Mouse (Mus musculus): ENCODE results near the gene Olfr657. TPM values are rescaled to one million over a fixed set of nuclear protein-coding genes. Genes with fewer than 3 reads are reported as not detected.

The Olfr657 gene
- polyA plus RNA-seq (2014; fragmentation: Nextera tagmentation; extraction: Ambion mirVana): not detected in 2 replicates

DNA sequence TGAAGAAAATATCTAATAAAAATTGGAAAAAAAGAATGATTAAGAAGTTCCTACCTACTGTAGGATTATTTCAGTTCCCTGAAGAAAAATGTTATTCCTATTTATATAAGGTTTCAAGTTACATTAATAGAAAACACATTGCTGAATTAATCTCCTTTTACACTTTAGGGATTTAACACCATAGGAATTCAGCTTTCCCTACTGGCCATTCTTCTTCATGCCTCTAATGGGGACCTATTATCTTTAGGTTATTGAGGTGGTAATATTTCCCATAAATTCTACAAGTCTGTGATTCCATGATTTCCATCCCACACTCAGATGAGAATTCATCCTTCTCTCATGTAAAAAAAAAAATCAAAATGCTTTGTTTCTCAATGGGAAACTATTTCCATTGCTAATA is at the start of gene Olfr657:
Gene Olfr657 (plus strand): TSS at position 301 of the 400 bp plus-strand sequence.
- Histone ChIP-seq H3K4me1 (replicated peaks; ENCODE audit: control insufficient read depth, insufficient read depth, low read length) (no peaks in the 10 kb centered on the region), H3K27ac (ENCODE audit: low read depth, low read length) (no peak within 1 kb of the TSS), H3K36me3 (ENCODE audit: control insufficient read depth, insufficient read depth, low read length) (no peaks in the 10 kb centered on the region), H3K9me3 (ENCODE audit: control insufficient read depth, low read length) (no peaks in the 10 kb centered on the region), H3K4me3 (ENCODE audit: low read depth, low read length) (no peak within 1 kb of the TSS), H3K4me2 (replicated peaks; ENCODE audit: low read depth, low read length) (no peak within 1 kb of the TSS), H3K27me3 (ENCODE audit: control insufficient read depth, insufficient read depth, low read length) (no peaks in the 10 kb centered on the region), H3K9ac (ENCODE audit: low read depth, low read length) (no peak within 1 kb of the TSS)
- DNase-seq (ENCODE audit: low spot score): no peak
- no peak for ATAC-seq (ENCODE audit: low FRiP score)

DNA sequence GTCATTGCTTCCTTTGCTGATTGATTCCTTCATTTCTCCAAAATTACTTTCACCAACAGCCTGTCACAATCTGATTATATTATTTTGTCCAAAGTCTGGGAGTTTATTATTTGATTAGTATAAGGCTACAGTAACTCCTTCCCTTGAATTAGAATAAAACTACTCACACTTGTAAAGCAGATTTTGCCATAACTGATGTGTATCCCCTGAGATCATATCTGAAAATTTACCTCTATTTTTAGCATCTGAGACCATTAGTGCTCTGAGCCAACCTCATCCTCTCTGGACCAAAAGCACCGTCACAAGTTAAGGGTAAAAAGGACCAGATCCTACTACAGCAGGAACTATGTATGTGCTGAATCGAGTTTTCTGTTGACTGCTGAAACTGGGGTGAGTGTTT is 47.6 kb upstream of the Olfr657 start, which contains the start of gene Olfr653:
Gene Olfr653 (plus strand): TSS at position 301 of the 400 bp plus-strand sequence.
- DNase-seq (ENCODE audit: low spot score) (no peak), ATAC-seq (ENCODE audit: low FRiP score) (no peak)
- Histone ChIP-seq H3K9ac (ENCODE audit: low read depth, low read length) (no peak within 1 kb of the TSS), H3K27ac (ENCODE audit: low read depth, low read length) (no peak within 1 kb of the TSS), H3K4me3 (ENCODE audit: low read depth, low read length) (no peak within 1 kb of the TSS), H3K4me2 (replicated peaks; ENCODE audit: low read depth, low read length) (no peak within 1 kb of the TSS), H3K36me3 (ENCODE audit: control insufficient read depth, insufficient read depth, low read length) (no peaks in the 10 kb centered on the region), H3K27me3 (ENCODE audit: control insufficient read depth, insufficient read depth, low read length) (no peaks in the 10 kb centered on the region), H3K4me1 (replicated peaks; ENCODE audit: control insufficient read depth, insufficient read depth, low read length) (no peaks in the 10 kb centered on the region), H3K9me3 (ENCODE audit: control insufficient read depth, low read length) (no peaks in the 10 kb centered on the region)
- WGBS: 80% methylated on average over 2 of the region's 2 CpGs

GRCm38 (mm10) chr7:104580846-104581245 is 43.7 kb upstream of the Olfr657 start:
- Histone ChIP-seq H3K27ac (ENCODE audit: low read depth, low read length) (no peak overlapping the region), H3K4me1 (replicated peaks; ENCODE audit: control insufficient read depth, insufficient read depth, low read length) (no peaks in the 10 kb centered on the region), H3K4me2 (replicated peaks; ENCODE audit: low read depth, low read length) (no peak overlapping the region), H3K9ac (ENCODE audit: low read depth, low read length) (no peak overlapping the region), H3K27me3 (ENCODE audit: control insufficient read depth, insufficient read depth, low read length) (no peaks in the 10 kb centered on the region), H3K9me3 (ENCODE audit: control insufficient read depth, low read length) (no peaks in the 10 kb centered on the region), H3K4me3 (ENCODE audit: low read depth, low read length) (no peak overlapping the region), H3K36me3 (ENCODE audit: control insufficient read depth, insufficient read depth, low read length) (no peaks in the 10 kb centered on the region)
- WGBS: 92% methylated on average over 4 of the region's 4 CpGs
- ATAC-seq (ENCODE audit: low FRiP score) (no peak), DNase-seq (ENCODE audit: low spot score) (no peak)

DNA sequence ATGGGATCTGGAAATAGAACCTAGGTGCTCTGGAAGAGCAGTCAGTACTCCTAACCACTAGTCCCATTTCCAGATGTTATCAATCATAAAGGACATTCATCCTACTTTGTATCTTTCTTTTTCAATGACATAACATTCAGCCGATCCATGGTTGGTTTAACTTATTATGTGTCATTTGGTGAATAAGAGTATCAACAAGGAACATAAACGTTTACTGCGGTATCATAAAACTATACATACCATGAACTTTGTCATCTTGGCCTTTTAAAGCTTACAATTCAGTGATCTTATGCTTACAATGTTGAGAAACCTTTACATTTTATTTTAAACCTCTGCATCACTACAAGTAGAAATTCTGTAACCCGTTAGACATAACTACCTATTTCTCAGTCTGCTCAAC is 43.2 kb upstream of the Olfr657 start:
- no peak for ATAC-seq (ENCODE audit: low FRiP score)
- Histone ChIP-seq H3K27me3 (ENCODE audit: control insufficient read depth, insufficient read depth, low read length) (no peaks in the 10 kb centered on the region), H3K36me3 (ENCODE audit: control insufficient read depth, insufficient read depth, low read length) (no peaks in the 10 kb centered on the region), H3K4me3 (ENCODE audit: low read depth, low read length) (no peak overlapping the region), H3K4me1 (replicated peaks; ENCODE audit: control insufficient read depth, insufficient read depth, low read length) (no peaks in the 10 kb centered on the region), H3K9ac (ENCODE audit: low read depth, low read length) (no peak overlapping the region), H3K27ac (ENCODE audit: low read depth, low read length) (no peak overlapping the region), H3K4me2 (replicated peaks; ENCODE audit: low read depth, low read length) (no peak overlapping the region), H3K9me3 (ENCODE audit: control insufficient read depth, low read length) (no peaks in the 10 kb centered on the region)
- WGBS: 93% methylated on average over 4 of the region's 4 CpGs
- DNase-seq (ENCODE audit: low spot score): no peak

- no peaks in the 10 kb centered on the region for H3K4me1 ChIP-seq (replicated peaks; ENCODE audit: control insufficient read depth, insufficient read depth, low read length)
- no peak within 1 kb of the TSS for H3K27ac ChIP-seq (ENCODE audit: low read depth, low read length)
- H3K4me3 ChIP-seq (ENCODE audit: low read depth, low read length): no peak within 1 kb of the TSS
- no peak for DNase-seq (ENCODE audit: low spot score)
- H3K36me3 ChIP-seq (ENCODE audit: control insufficient read depth, insufficient read depth, low read length): no peaks in the 10 kb centered on the region
- 92% methylated on average over 4 of the region's 4 CpGs for WGBS
- H3K9me3 ChIP-seq (ENCODE audit: control insufficient read depth, low read length): no peaks in the 10 kb centered on the region
- H3K4me2 ChIP-seq (replicated peaks; ENCODE audit: low read depth, low read length): no peak within 1 kb of the TSS
- ATAC-seq (ENCODE audit: low FRiP score): no peak
- no peaks in the 10 kb centered on the region for H3K27me3 ChIP-seq (ENCODE audit: control insufficient read depth, insufficient read depth, low read length)
- H3K9ac ChIP-seq (ENCODE audit: low read depth, low read length): no peak within 1 kb of the TSS
Observed at GRCm38 (mm10) chr7:104586725-104587124, 37.9 kb upstream of the Olfr657 start, which contains the start of gene Olfr654. Olfr654 (plus strand) TSS chr7:104587025.

- no peaks in the 10 kb centered on the region for H3K27me3 ChIP-seq (ENCODE audit: control insufficient read depth, insufficient read depth, low read length)
- no peak overlapping the region for H3K27ac ChIP-seq (ENCODE audit: low read depth, low read length)
- no peak for DNase-seq (ENCODE audit: low spot score)
- ATAC-seq (ENCODE audit: low FRiP score): no peak
- H3K4me2 ChIP-seq (replicated peaks; ENCODE audit: low read depth, low read length): no peak overlapping the region
- H3K36me3 ChIP-seq (ENCODE audit: control insufficient read depth, insufficient read depth, low read length): no peaks in the 10 kb centered on the region
- no peak overlapping the region for H3K4me3 ChIP-seq (ENCODE audit: low read depth, low read length)
- no peaks in the 10 kb centered on the region for H3K9me3 ChIP-seq (ENCODE audit: control insufficient read depth, low read length)
- 87% methylated on average over 5 of the region's 5 CpGs for WGBS
- no peak overlapping the region for H3K9ac ChIP-seq (ENCODE audit: low read depth, low read length)
- no peaks in the 10 kb centered on the region for H3K4me1 ChIP-seq (replicated peaks; ENCODE audit: control insufficient read depth, insufficient read depth, low read length)
Observed at GRCm38 (mm10) chr7:104588274-104588673, 36.3 kb upstream of the Olfr657 start.

DNA sequence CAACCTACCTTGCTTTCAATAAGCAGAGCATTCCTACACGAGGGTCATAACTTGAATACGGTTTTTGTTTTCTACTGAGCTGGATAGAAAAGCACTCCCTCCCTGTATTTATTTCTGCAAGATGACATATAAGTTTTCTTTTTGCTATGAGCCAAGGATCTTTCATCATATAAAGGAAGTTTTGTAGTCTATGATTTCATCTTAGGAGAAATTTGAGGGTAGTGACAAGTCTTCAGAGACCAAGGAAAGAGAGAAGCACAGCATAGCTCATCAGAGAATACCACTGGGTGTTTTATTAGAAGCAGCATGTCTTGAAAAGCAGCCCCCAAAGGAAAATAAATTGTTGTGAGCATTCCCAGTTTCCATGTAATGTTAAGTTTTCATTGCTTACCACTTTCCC is 22.9 kb upstream of the Olfr657 start, which contains the start of gene Olfr655:
Gene Olfr655 (minus strand): TSS at position 101 of the 400 bp plus-strand sequence.
- DNase-seq (ENCODE audit: low spot score) (no peak), ATAC-seq (ENCODE audit: low FRiP score) (no peak)
- 90% methylated on average over 2 of the region's 2 CpGs for WGBS
- no peaks in the 10 kb centered on the region for H3K36me3 ChIP-seq (ENCODE audit: control insufficient read depth, insufficient read depth, low read length)
- H3K4me2 ChIP-seq (replicated peaks; ENCODE audit: low read depth, low read length): no peak within 1 kb of the TSS
- H3K4me1 ChIP-seq (replicated peaks; ENCODE audit: control insufficient read depth, insufficient read depth, low read length): no peaks in the 10 kb centered on the region
- no peaks in the 10 kb centered on the region for H3K9me3 ChIP-seq (ENCODE audit: control insufficient read depth, low read length)
- H3K9ac ChIP-seq (ENCODE audit: low read depth, low read length): no peak within 1 kb of the TSS
- no peaks in the 10 kb centered on the region for H3K27me3 ChIP-seq (ENCODE audit: control insufficient read depth, insufficient read depth, low read length)
- H3K27ac ChIP-seq (ENCODE audit: low read depth, low read length): no peak within 1 kb of the TSS
- H3K4me3 ChIP-seq (ENCODE audit: low read depth, low read length): no peak within 1 kb of the TSS

GRCm38 (mm10) chr7:104603173-104603572 is 21.4 kb upstream of the Olfr657 start:
- no peak overlapping the region for H3K9ac ChIP-seq (ENCODE audit: low read depth, low read length)
- H3K27ac ChIP-seq (ENCODE audit: low read depth, low read length): no peak overlapping the region
- H3K4me3 ChIP-seq (ENCODE audit: low read depth, low read length): no peak overlapping the region
- no peaks in the 10 kb centered on the region for H3K9me3 ChIP-seq (ENCODE audit: control insufficient read depth, low read length)
- ATAC-seq (ENCODE audit: low FRiP score) (no peak; the same call in 1 of the 2 replicates), DNase-seq (ENCODE audit: low spot score) (peak; percentile 59)
- H3K4me1 ChIP-seq (replicated peaks; ENCODE audit: control insufficient read depth, insufficient read depth, low read length): no peaks in the 10 kb centered on the region
- H3K27me3 ChIP-seq (ENCODE audit: control insufficient read depth, insufficient read depth, low read length): no peaks in the 10 kb centered on the region
- WGBS: 4% methylated on average over 3 of the region's 3 CpGs
- H3K36me3 ChIP-seq (ENCODE audit: control insufficient read depth, insufficient read depth, low read length): no peaks in the 10 kb centered on the region
- no peak overlapping the region for H3K4me2 ChIP-seq (replicated peaks; ENCODE audit: low read depth, low read length)

DNA sequence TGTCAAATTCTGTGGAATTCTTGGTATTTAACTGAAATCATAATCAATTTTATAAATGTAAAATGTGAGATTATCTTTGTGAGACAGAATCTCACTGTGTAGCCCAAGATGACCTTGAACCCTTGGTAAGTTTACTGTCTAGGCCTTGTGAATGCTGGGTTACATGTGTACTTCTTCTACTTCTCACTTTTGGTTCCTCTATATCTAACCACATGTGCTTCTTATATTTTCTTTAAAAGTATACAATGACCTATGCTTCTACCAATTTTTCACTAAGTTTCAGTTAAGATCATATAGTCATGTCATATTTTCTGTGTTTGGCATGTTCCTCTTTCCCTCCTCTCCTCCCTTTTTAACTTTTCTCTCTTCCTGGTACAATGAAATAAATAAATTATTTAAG is 19.9 kb upstream of the Olfr657 start:
- no peak overlapping the region for H3K9ac ChIP-seq (ENCODE audit: low read depth, low read length)
- H3K4me3 ChIP-seq (ENCODE audit: low read depth, low read length): no peak overlapping the region
- no peak overlapping the region for H3K27ac ChIP-seq (ENCODE audit: low read depth, low read length)
- DNase-seq (ENCODE audit: low spot score): no peak
- no peaks in the 10 kb centered on the region for H3K36me3 ChIP-seq (ENCODE audit: control insufficient read depth, insufficient read depth, low read length)
- H3K27me3 ChIP-seq (ENCODE audit: control insufficient read depth, insufficient read depth, low read length): no peaks in the 10 kb centered on the region
- no peaks in the 10 kb centered on the region for H3K9me3 ChIP-seq (ENCODE audit: control insufficient read depth, low read length)
- no peaks in the 10 kb centered on the region for H3K4me1 ChIP-seq (replicated peaks; ENCODE audit: control insufficient read depth, insufficient read depth, low read length)
- no peak for ATAC-seq (ENCODE audit: low FRiP score)
- no peak overlapping the region for H3K4me2 ChIP-seq (replicated peaks; ENCODE audit: low read depth, low read length)

All from hindbrain, embryonic 11.5 days (tissue).